Mouse (Mus musculus) CD4-positive helper T cell, adult 2 months (primary cell): ENCODE data around the gene Gns.

ENCODE experiments used
- DNase-seq: peaks from one replicate; pipeline ENCODE4 v3.0.0-alpha.2; 2012; ENCODE audit warnings: low read depth, missing footprints, low spot score

Gns gene

GRCm38 (mm10) chr10:121429581-121429980 is 64.7 kb downstream of the Gns start:
- DNase-seq, result peak; percentile 26

GRCm38 (mm10) chr10:121429981-121430682 is 65.2 kb downstream of the Gns start:
- DNase-seq, result peak; percentile 36

- DNase-seq, result no peak
Observed at GRCm38 (mm10) chr10:121430764-121431540, 66.1 kb downstream of the Gns start.

GRCm38 (mm10) chr10:121432041-121432634 is 67.2 kb downstream of the Gns start:
- DNase-seq, result no peak

- DNase-seq, result no peak
Observed at GRCm38 (mm10) chr10:121432635-121433280, 67.9 kb downstream of the Gns start.

- no peak for DNase-seq
Observed at GRCm38 (mm10) chr10:121434441-121435103, 69.7 kb downstream of the Gns start.

- DNase-seq, result no peak
Observed at GRCm38 (mm10) chr10:121435546-121436257, 70.8 kb downstream of the Gns start.

- no peak for DNase-seq
Observed at GRCm38 (mm10) chr10:121436258-121436645, 71.4 kb downstream of the Gns start.

GRCm38 (mm10) chr10:121436693-121437092 is 71.8 kb downstream of the Gns start:
- no peak for DNase-seq

GRCm38 (mm10) chr10:121438109-121438508 is 73.2 kb downstream of the Gns start:
- no peak for DNase-seq

GRCm38 (mm10) chr10:121439310-121439731 is 74.4 kb downstream of the Gns start:
- DNase-seq, result no peak

- DNase-seq, result no peak
Observed at GRCm38 (mm10) chr10:121443791-121444190, 78.9 kb downstream of the Gns start.

- no peak for DNase-seq
Observed at GRCm38 (mm10) chr10:121444198-121444597, 79.3 kb downstream of the Gns start.

GRCm38 (mm10) chr10:121445808-121446207 is 80.9 kb downstream of the Gns start:
- DNase-seq, result no peak
